Mouse (Mus musculus) cerebellum, adult (tissue): ENCODE data around the gene Tmod2.
"Not testable (repeated sequence)": the region's sequence is repeated elsewhere in the genome, so short reads cannot be mapped to it uniquely, and the experiment has no call there.

ENCODE experiments used
- ATAC-seq: cut with Nextera tagmentation; 2 replicates; pipeline ENCODE4 v1.9.2; 2017; ENCODE audit warnings: mild to moderate bottlenecking, moderate library complexity, mixed read lengths; ENCODE audit not compliant: insufficient number of reproducible peaks, low FRiP score, low TSS enrichment

The Tmod2 gene

GRCm38 (mm10) chr9:75610571-75611493 lies at the start of gene Tmod2:
Gene Tmod2 (minus strand): TSS chr9:75611325.
- peak; percentile 92 for ATAC-seq

DNA sequence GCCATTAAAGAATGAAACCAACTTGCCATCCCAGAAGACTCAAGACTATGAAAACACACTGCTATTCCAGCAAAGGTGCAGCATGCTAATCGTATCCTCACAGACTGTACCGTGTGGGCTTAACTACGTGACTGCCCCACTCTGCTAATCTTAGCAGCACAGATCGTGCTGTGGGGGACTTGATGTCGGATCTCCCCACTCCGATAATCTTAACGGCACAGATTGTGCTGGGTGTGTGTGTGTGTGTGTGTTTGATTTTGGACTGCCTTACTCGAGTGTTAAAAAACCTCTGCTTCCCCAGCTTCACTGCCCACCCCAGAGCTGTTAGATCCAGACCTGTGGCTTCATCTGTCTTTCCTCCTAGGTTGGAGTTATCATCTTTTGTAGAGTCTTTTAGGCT lies 49.8 kb upstream of the Tmod2 start:
- ATAC-seq, result no peak

DNA sequence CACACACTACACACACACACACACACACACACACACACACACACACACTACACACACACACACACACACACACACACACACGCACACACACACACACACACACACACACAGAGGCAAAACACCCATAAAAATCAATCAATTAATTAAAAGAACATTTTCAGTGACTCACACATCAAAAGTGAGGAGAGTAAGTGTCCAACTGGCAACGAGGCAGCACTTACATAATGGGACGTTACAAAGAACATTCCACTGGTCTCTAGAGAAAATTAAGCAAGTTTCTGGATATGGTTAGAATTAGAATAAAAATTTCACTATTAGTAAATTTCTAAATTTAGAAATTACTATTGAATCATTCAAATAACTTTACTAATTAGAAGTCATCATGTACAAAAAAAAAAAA lies 45.3 kb upstream of the Tmod2 start:
- ATAC-seq, result not testable (repeated sequence)

DNA sequence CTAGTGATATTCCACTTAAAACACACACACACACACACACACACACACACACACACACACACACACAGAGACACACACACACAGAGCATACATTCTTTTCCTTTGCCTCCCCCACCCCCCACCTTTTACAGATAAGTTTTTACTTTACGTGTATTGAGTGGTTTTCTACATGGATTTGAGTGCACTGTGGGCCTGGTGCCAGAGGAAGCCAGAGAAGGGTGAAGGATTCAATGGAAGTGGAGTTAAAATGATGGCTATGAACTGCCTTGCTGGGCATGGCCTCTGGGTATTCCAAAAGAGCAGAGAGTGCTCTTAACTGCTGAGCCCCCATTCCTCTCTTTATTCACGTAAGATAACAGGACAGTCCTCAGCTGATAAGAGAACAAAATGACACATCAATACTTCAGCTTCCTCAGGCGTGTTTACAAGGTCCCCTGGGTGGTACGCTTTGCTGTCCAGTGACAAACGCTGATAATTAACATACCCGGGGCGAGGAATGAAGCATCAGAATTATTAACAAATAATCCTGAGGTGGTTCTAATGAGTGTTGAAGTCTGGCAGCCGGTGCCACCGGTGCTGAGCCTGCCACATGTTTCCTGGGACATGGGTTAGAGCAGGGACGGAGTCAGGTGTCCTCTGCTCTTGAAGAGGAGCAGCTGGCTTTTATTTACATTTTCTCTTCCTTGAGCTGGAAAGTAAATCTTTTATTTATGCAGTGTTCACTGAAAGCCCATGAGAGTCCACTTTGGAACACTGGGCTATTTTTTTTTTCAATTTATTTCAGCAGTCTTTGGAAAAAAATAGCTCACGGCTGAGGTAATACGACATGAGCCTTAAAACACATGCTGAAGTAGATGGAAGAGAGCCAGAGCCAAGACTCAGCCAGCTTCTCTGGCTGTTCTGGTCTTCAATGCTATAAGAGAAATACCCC lies 43.1 kb upstream of the Tmod2 start:
- ATAC-seq, result no peak

DNA sequence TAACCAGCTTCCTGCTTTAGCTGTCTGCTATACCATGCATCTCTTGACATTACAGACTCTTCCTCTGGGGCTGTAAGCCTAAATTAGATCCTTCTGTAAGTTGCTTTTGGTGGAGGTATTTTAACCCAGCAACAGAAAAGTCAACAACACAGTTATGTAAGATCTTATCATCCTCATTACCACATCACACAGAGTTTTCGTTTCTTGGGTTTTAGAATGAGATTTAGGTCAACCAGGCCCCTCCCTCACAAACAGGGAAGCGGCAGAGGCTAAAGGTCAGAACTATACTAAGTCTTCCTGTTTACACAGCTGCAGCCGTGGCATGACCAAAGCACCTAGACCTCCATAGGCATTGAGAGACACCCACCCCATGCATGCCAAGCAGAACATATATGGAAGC lies 34.3 kb upstream of the Tmod2 start:
- no peak for ATAC-seq

DNA sequence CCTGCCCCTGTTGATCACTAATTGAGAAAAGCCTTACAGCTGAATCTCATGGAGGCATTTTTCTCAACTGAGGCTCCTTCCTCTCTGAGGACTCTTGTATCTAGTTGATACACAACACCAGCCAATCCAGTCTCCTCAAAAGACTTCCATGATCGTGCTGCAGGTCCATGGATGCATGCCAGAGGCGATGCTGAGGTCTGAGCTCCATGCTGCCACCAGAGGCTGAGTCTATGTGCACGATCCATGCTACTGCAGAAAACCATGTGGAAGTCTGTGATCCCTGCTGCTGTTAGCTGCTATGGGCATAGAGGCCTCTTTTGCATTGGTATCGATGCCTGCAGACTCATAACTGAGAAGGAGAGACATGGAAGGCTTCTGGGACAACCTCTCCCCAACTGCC lies 23.1 kb upstream of the Tmod2 start:
- no peak for ATAC-seq

DNA sequence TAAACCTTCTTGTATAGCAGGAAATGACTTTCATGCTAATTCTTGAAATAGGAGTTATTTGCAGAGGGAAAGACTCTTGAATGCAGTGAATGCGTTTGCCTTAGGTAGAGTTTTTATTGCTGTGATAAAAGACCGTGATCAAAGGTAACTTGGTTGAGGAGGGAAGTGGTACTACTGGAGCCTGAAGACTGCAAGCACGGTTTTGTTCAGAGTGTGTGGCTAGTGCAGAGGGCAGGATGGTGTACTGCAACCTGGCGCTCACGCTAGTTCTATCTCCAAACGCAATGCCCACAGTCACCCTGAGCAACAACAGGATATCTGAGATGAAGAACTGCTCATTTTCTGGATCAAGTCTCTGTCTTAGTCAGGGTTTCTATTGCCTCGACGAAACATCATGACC lies 22.5 kb upstream of the Tmod2 start:
- no peak for ATAC-seq

DNA sequence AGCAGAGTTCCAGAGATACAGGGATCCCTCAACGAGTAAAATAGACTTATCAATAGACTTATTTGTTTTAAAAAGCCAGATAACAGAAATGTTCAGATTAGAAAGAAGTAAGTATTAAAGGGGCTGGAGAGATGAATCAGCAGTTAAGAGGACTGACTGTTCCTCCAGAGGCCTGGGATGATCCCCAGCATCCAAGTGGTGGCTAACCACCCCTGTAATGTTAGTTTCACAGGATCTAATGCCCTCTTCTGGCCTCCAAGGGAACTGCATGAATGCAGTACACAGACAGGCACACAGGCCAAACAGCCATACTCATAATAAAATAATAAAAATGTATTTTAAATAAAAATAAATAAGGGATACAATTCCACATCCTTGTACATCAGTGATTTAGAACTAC lies 21.8 kb upstream of the Tmod2 start:
- peak; percentile 67; the same call in 1 of the 2 replicates for ATAC-seq

DNA sequence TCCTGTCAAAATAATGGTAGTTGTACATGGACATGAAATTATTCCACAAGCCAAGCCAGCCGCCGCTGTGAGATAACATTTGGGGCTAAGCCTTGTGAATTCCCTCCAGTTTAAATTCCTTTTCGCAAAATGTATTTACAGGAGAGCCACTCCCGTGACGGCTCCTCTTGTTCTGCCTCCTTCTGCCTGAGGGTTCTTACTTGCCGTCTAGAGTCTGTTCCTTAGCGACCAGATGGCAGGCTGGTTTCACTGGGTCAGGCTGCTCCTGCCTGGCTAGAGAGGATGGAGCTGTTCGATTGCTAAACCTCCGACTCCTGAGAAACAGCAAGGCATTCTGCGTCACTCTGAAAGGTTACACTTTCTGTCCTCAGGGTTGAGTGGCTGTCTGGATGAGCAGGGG lies 21.0 kb upstream of the Tmod2 start:
- peak; percentile 77 for ATAC-seq

DNA sequence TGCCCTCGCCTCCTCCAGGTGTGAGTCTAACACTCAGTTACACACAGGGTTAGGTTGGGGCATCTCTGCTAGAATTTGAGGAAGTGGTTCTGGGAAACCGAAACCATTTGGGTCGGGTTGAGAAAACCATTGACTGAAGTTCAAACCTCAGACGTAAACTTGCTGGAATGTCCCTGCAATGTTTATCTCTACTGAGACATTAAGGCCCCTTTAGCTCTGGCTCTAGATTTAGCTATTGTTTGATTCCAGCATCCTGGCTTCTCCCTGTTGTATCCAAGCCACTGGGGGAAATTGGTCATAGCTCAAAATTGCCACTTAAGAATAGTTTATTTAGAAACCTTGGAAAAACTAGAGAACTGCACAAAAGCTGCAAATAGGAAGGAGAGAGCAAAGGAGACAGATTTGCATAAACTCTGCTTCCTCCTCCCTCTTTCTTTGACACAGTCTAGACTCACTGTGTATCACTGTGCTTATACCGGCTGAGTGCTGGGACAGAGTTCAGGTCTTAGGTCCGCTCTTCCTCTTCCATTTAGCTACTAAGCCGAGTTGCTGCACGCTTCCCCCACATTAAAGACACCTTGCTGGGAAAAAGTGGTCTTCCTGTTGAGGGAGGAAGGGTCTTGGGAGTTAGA lies 19.8 kb upstream of the Tmod2 start:
- ATAC-seq, result no peak

- ATAC-seq, result no peak
Measured at GRCm38 (mm10) chr9:75626308-75626604, 15.1 kb upstream of the Tmod2 start.

GRCm38 (mm10) chr9:75625556-75626307 lies 14.6 kb upstream of the Tmod2 start, which contains the start of gene Lysmd2:
Gene Lysmd2 (plus strand): TSS chr9:75625741.
- peak; percentile 89 for ATAC-seq

GRCm38 (mm10) chr9:75624983-75625555 lies 13.9 kb upstream of the Tmod2 start:
- no peak for ATAC-seq

DNA sequence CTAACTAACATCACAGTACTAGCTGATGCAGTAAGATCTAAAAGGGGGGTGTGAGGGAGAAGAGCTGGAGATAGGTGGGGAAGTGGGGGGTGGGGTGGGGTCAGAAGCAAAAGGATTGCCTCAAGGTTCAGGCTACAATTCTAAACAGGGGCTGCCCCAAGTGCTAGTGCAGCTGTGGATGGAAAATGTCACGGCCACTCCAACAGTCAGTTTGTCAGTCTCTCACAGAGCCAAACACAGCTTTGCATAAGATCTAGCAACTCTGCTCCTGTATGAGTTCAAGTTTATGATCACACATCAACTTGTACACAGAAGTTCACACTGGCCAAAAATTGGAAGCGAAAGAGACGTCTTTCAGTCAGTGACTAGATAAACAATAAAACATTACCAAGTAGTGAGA lies 10.3 kb upstream of the Tmod2 start:
- ATAC-seq, result no peak

DNA sequence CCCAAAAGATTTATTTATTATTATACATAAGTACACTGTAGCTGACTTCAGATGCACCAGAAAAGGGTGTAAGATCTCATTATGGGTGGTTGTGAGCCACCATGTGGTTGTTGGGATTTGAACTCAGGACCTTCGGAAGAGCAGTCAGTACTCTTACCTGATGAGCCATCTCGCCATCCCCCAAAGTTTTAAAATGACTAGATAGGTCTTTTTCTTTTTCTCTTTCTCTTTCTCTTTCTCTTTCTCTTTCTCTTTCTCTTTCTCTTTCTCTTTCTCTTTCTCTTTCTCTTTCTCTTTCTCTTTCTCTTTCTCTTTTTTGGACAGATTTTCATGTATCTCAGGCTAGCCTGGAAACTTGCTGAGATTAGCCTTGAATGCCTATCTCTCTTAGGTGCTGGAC lies 8.6 kb upstream of the Tmod2 start:
- not testable (repeated sequence) for ATAC-seq

DNA sequence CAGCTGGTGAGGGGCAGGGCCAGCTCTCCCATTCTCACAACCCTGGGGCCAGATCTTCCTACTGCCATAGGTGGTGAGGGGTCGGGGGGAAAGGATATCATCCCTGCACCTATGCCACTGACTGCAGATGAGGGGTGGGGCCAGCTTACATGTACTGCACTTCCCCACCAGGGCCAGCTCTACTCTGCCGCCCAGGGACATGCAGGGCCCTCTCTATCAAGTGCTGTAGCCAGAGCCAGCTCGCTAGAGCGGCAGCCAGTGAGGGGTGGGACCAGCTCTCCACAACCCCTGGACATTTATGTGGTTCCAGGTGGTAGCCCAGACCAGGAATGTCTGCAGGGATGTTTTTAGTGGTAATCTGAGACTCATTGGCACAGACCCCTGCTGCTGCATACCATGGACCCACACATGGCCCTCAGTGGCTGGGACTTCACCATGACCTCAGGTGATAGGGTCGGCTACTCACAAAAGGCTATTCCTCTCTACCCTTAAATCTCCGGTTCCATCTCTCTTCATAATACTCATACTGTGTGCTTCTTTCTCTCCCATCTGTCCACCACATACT lies 7.8 kb upstream of the Tmod2 start:
- ATAC-seq, result no peak; the same call in 1 of the 2 replicates

GRCm38 (mm10) chr9:75616560-75616959 lies 5.4 kb upstream of the Tmod2 start:
- no peak for ATAC-seq

DNA sequence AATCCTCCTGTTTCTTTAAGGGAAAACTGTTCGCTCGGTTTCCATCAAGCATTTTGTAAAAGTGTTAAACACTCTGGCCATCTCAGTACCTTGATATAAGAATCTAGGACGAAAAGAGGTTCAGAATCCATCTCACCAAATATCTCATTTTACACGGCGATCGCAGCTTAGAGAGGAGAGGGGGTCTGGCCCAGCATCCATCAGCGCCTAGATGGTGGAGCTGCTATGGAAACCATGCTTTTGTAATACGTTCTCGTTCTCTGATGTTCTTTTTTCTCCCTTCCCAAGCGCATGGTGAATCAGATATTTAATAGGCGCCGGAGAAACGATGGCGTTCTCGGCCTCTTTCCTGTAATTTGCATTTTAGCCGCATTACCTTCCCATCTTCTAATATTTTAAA lies 1.2 kb downstream of the Tmod2 start:
- no peak for ATAC-seq

- no peak for ATAC-seq
Measured at GRCm38 (mm10) chr9:75609505-75609904, 1.6 kb downstream of the Tmod2 start.
